Mouse (Mus musculus) lung, embryonic 14.5 days (tissue): ENCODE measurements around the gene Sec1. TPM values are rescaled to one million over a fixed set of nuclear protein-coding genes. Genes with fewer than 3 reads are reported as not detected.

Experiments used
- ATAC-seq: fragments of 200-750 bp; cut with Nextera tagmentation; 2 replicates; pipeline ENCODE4 v1.8.0; 2017; ENCODE audit warnings: mild to moderate bottlenecking, moderate TSS enrichment, moderate library complexity; ENCODE audit not compliant: insufficient read depth
- DNase-seq: peaks from one replicate; pipeline ENCODE4 v3.0.0-alpha.2; 2015
- H3K27ac ChIP-seq: fragments of 300-500 bp; sonication (generic); 2 replicates; pipeline ENCODE4 v1.5.1; 2014; ENCODE audit warnings: low read depth, mild to moderate bottlenecking, moderate library complexity
- H3K27me3 ChIP-seq: fragments of 300-500 bp; sonication (generic); 2 replicates; pipeline ENCODE4 v1.6.1; 2014; ENCODE audit warnings: low read length, control low read depth; ENCODE audit not compliant: insufficient read depth
- H3K36me3 ChIP-seq: fragments of 300-500 bp; sonication (generic); 2 replicates; pipeline ENCODE4 v1.6.1; 2014; ENCODE audit warnings: control low read depth; ENCODE audit not compliant: insufficient read depth
- H3K4me1 ChIP-seq: fragments of 300-500 bp; sonication (generic); 2 replicates; pipeline ENCODE4 v1.6.1; 2014; ENCODE audit warnings: antibody characterized with exemption, control low read depth; ENCODE audit not compliant: insufficient read depth
- H3K4me2 ChIP-seq: fragments of 300-500 bp; sonication (generic); 2 replicates; pipeline ENCODE4 v1.6.1; 2014; ENCODE audit warnings: mild to moderate bottlenecking
- H3K4me3 ChIP-seq: fragments of 300-500 bp; sonication (generic); 2 replicates; pipeline ENCODE4 v1.5.1; 2014; ENCODE audit warnings: low read depth, low read length
- H3K9ac ChIP-seq: fragments of 300-500 bp; sonication (generic); 2 replicates; pipeline ENCODE4 v1.6.1; 2014
- H3K9me3 ChIP-seq: fragments of 300-500 bp; sonication (generic); 2 replicates; pipeline ENCODE4 v1.6.1; 2016; ENCODE audit warnings: low read depth, low read length, control low read depth
- CTCF ChIP-seq: IDR thresholded peaks from 2 replicates; pipeline ENCODE4 v1.5.1; 2016; ENCODE audit warnings: antibody characterized with exemption, low read depth
- WGBS: fragments of 180-500 bp; shearing (Covaris S2); extraction: QIAGEN DNeasy Blood & Tissue Kit; methylation state at CpG from one replicate; pipeline ENCODE4 v1.1.7; 2014; 5-methylcytosine and 5-hydroxymethylcytosine counted together
- polyA plus RNA-seq: library from polyadenylated mRNA; unstranded; fragments of >200 nt; fragmentation: Nextera tagmentation; extraction: Ambion mirVana; gene quantifications from 2 replicates; pipeline ENCODE4 v1.2.1, GENCODE M21; 2014

Gene Sec1
- polyA plus RNA-seq, 1 experiment from 2014 or later: not detected

GRCm38 (mm10) chr7:45714630-45715089 lies 20.5 kb upstream of the Sec1 start:
- H3K27me3 ChIP-seq: no peaks in the 10 kb centered on the region
- DNase-seq: peak; percentile 33
- 10% methylated on average over 14 of the region's 14 CpGs for WGBS

GRCm38 (mm10) chr7:45713881-45714520 lies 19.8 kb upstream of the Sec1 start:
- Histone ChIP-seq H3K36me3 (peaks cover 49% of the 10 kb centered on the region), H3K4me1 (peaks cover 10% of the 10 kb centered on the region; the same call in 1 of the 2 replicates), H3K9ac (peak overlapping the region; percentile 68), H3K27ac (no peak overlapping the region), H3K9me3 (no peaks in the 10 kb centered on the region), H3K4me3 (peak overlapping the region; percentile 69), H3K4me2 (peak overlapping the region; percentile 92), H3K27me3 (no peaks in the 10 kb centered on the region)
- DNase-seq (no peak), ATAC-seq (no peak)
- no peak for TF ChIP-seq CTCF
- 79% methylated on average over 6 of the region's 6 CpGs for WGBS

More at GRCm38 (mm10) chr7:45714630-45715089, 20.5 kb upstream of the Sec1 start:
- Histone ChIP-seq H3K27ac (peak overlapping the region; percentile 78), H3K4me2 (peak overlapping the region; percentile 92), H3K9ac (peak overlapping the region; percentile 68), H3K9me3 (no peaks in the 10 kb centered on the region), H3K4me1 (peaks cover 13% of the 10 kb centered on the region; the same call in 1 of the 2 replicates), H3K36me3 (peaks cover 51% of the 10 kb centered on the region), H3K4me3 (peak overlapping the region; percentile 69)
- ATAC-seq: no peak; the same call in none of the 2 replicates
- TF ChIP-seq CTCF: no peak

- no peak overlapping the region for H3K4me2 ChIP-seq
- ATAC-seq (no peak), DNase-seq (no peak)
- no peak overlapping the region for H3K27ac ChIP-seq
- H3K9me3 ChIP-seq: no peaks in the 10 kb centered on the region
- TF ChIP-seq CTCF: no peak
- H3K27me3 ChIP-seq: no peaks in the 10 kb centered on the region
- peaks cover 9% of the 10 kb centered on the region for H3K4me1 ChIP-seq
- WGBS: 88% methylated on average over 16 of the region's 16 CpGs
- peaks cover 45% of the 10 kb centered on the region for H3K36me3 ChIP-seq
- no peak overlapping the region for H3K9ac ChIP-seq
- H3K4me3 ChIP-seq: no peak overlapping the region
Measured at GRCm38 (mm10) chr7:45713396-45713795, 19.2 kb upstream of the Sec1 start.

GRCm38 (mm10) chr7:45712022-45712757 lies 18.0 kb upstream of the Sec1 start:
- ATAC-seq: no peak
- 86% methylated on average over 21 of the region's 21 CpGs for WGBS
- Histone ChIP-seq H3K4me1 (peaks cover 18% of the 10 kb centered on the region), H3K36me3 (peaks cover 45% of the 10 kb centered on the region), H3K4me2 (no peak overlapping the region), H3K4me3 (no peak overlapping the region), H3K27ac (no peak overlapping the region), H3K9ac (no peak overlapping the region), H3K27me3 (no peaks in the 10 kb centered on the region), H3K9me3 (no peaks in the 10 kb centered on the region)
- no peak for TF ChIP-seq CTCF
- DNase-seq: no peak

- ATAC-seq (no peak), DNase-seq (no peak)
- Histone ChIP-seq H3K4me2 (no peak overlapping the region), H3K27ac (no peak overlapping the region), H3K36me3 (peaks cover 45% of the 10 kb centered on the region), H3K4me3 (no peak overlapping the region), H3K9me3 (no peaks in the 10 kb centered on the region), H3K27me3 (no peaks in the 10 kb centered on the region), H3K4me1 (peaks cover 19% of the 10 kb centered on the region), H3K9ac (no peak overlapping the region)
- TF ChIP-seq CTCF: no peak
- 89% methylated on average over 24 of the region's 24 CpGs for WGBS
Measured at GRCm38 (mm10) chr7:45711316-45712021, 17.3 kb upstream of the Sec1 start.

- no peak overlapping the region for H3K9ac ChIP-seq
- H3K9me3 ChIP-seq: no peaks in the 10 kb centered on the region
- TF ChIP-seq CTCF: no peak
- H3K4me3 ChIP-seq: no peak overlapping the region
- H3K4me2 ChIP-seq: no peak overlapping the region
- H3K4me1 ChIP-seq: peaks cover 23% of the 10 kb centered on the region
- 88% methylated on average over 20 of the region's 20 CpGs for WGBS
- no peak for DNase-seq
- no peaks in the 10 kb centered on the region for H3K27me3 ChIP-seq
- no peak overlapping the region for H3K27ac ChIP-seq
- H3K36me3 ChIP-seq: peaks cover 45% of the 10 kb centered on the region
- no peak for ATAC-seq
Measured at GRCm38 (mm10) chr7:45710477-45711191, 16.4 kb upstream of the Sec1 start.
